Mouse (Mus musculus) hindbrain, embryonic 16.5 days (tissue): ENCODE data around the gene Rbm47. TPM values are rescaled to one million over a fixed set of nuclear protein-coding genes. Genes with fewer than 3 reads are reported as not detected.
"Not testable (repeated sequence)": the region's sequence is repeated elsewhere in the genome, so short reads cannot be mapped to it uniquely, and the experiment has no call there.

Experiments used
- ATAC-seq: fragments of 200-750 bp; cut with Nextera tagmentation; 2 replicates; pipeline ENCODE4 v1.8.0; 2017; ENCODE audit warnings: moderate TSS enrichment, moderate library complexity
- H3K27ac ChIP-seq: fragments of 300-500 bp; sonication (generic); 2 replicates; pipeline ENCODE4 v1.5.1; 2014; ENCODE audit warnings: low read depth, mild to moderate bottlenecking, control low read depth, low read length, moderate library complexity
- H3K27me3 ChIP-seq: fragments of 300-500 bp; sonication (generic); replicated peaks from 2 replicates; pipeline ENCODE4 v1.6.1; 2014; ENCODE audit warnings: low read length; ENCODE audit not compliant: control insufficient read depth, insufficient read depth
- H3K36me3 ChIP-seq: fragments of 300-500 bp; sonication (generic); 2 replicates; pipeline ENCODE4 v1.6.1; 2014; ENCODE audit warnings: mild to moderate bottlenecking, low read length, moderate library complexity, mixed read lengths; ENCODE audit not compliant: control insufficient read depth, insufficient read depth
- H3K4me1 ChIP-seq: fragments of 300-500 bp; sonication (generic); 2 replicates; pipeline ENCODE4 v1.6.1; 2014; ENCODE audit warnings: low read depth, low read length; ENCODE audit not compliant: control insufficient read depth, insufficient read depth
- H3K4me2 ChIP-seq: fragments of 300-500 bp; sonication (generic); 2 replicates; pipeline ENCODE4 v1.6.1; 2014; ENCODE audit warnings: mild to moderate bottlenecking, low read length, control low read depth, moderate library complexity
- H3K4me3 ChIP-seq: fragments of 300-500 bp; sonication (generic); 2 replicates; pipeline ENCODE4 v1.5.1; 2014; ENCODE audit warnings: mild to moderate bottlenecking, low read length, control low read depth, moderate library complexity
- H3K9ac ChIP-seq: fragments of 300-500 bp; sonication (generic); 2 replicates; pipeline ENCODE4 v1.6.1; 2014; ENCODE audit warnings: low read depth, mild to moderate bottlenecking, control low read depth, low read length, moderate library complexity
- H3K9me3 ChIP-seq: fragments of 300-500 bp; sonication (generic); 2 replicates; pipeline ENCODE4 v1.6.1; 2014; ENCODE audit warnings: mild to moderate bottlenecking, low read length, moderate library complexity; ENCODE audit not compliant: control insufficient read depth
- WGBS: fragments of 180-500 bp; shearing (Covaris S2); extraction: QIAGEN DNeasy Blood & Tissue Kit; methylation state at CpG from one replicate; pipeline ENCODE4 v1.1.7; 2014; 5-methylcytosine and 5-hydroxymethylcytosine counted together
- polyA plus RNA-seq: library from polyadenylated mRNA; unstranded; fragments of >200 nt; fragmentation: Nextera tagmentation; extraction: Ambion mirVana; gene quantifications from 2 replicates; pipeline ENCODE4 v1.2.1, GENCODE M21; 2015

Gene Rbm47
- polyA plus RNA-seq, 1 experiment from 2014 or later: 6.7 TPM

GRCm38 (mm10) chr5:66195323-66195722, 22.4 kb upstream of the Rbm47 start:
- H3K36me3 ChIP-seq: no peaks in the 10 kb centered on the region
- ATAC-seq: no peak
- no peak overlapping the region for H3K27ac ChIP-seq
- no peaks in the 10 kb centered on the region for H3K4me1 ChIP-seq
- H3K9ac ChIP-seq: no peak overlapping the region
- no peaks in the 10 kb centered on the region for H3K27me3 ChIP-seq
- no peaks in the 10 kb centered on the region for H3K9me3 ChIP-seq
- H3K4me3 ChIP-seq: no peak overlapping the region
- H3K4me2 ChIP-seq: no peak overlapping the region
- 87% methylated on average over 10 of the region's 10 CpGs for WGBS

- no peak overlapping the region for H3K9ac ChIP-seq
- no peaks in the 10 kb centered on the region for H3K4me1 ChIP-seq
- H3K27me3 ChIP-seq: no peaks in the 10 kb centered on the region
- H3K4me2 ChIP-seq: no peak overlapping the region
- no peaks in the 10 kb centered on the region for H3K9me3 ChIP-seq
- no peak overlapping the region for H3K27ac ChIP-seq
- no peak for ATAC-seq
- no peaks in the 10 kb centered on the region for H3K36me3 ChIP-seq
- 94% methylated on average over 11 of the region's 11 CpGs for WGBS
- H3K4me3 ChIP-seq: no peak overlapping the region
Observed at GRCm38 (mm10) chr5:66193218-66193846, 20.4 kb upstream of the Rbm47 start.

GRCm38 (mm10) chr5:66191185-66191503, 18.2 kb upstream of the Rbm47 start:
- no peaks in the 10 kb centered on the region for H3K27me3 ChIP-seq
- H3K4me1 ChIP-seq: no peaks in the 10 kb centered on the region
- WGBS: 85% methylated on average over 7 of the region's 7 CpGs
- no peak for ATAC-seq
- H3K4me3 ChIP-seq: no peak overlapping the region
- H3K9ac ChIP-seq: no peak overlapping the region
- H3K9me3 ChIP-seq: no peaks in the 10 kb centered on the region
- H3K4me2 ChIP-seq: no peak overlapping the region
- no peaks in the 10 kb centered on the region for H3K36me3 ChIP-seq
- H3K27ac ChIP-seq: no peak overlapping the region

GRCm38 (mm10) chr5:66190481-66191184, 17.7 kb upstream of the Rbm47 start:
- H3K4me1 ChIP-seq: no peaks in the 10 kb centered on the region
- WGBS: 87% methylated on average over 16 of the region's 16 CpGs
- H3K9me3 ChIP-seq: no peaks in the 10 kb centered on the region
- H3K27ac ChIP-seq: no peak overlapping the region
- ATAC-seq: no peak
- H3K4me2 ChIP-seq: no peak overlapping the region
- no peaks in the 10 kb centered on the region for H3K27me3 ChIP-seq
- no peak overlapping the region for H3K9ac ChIP-seq
- no peaks in the 10 kb centered on the region for H3K36me3 ChIP-seq
- H3K4me3 ChIP-seq: no peak overlapping the region

GRCm38 (mm10) chr5:66188591-66188990, 15.7 kb upstream of the Rbm47 start:
- not testable (repeated sequence) for H3K27ac ChIP-seq, H3K9ac ChIP-seq, H3K36me3 ChIP-seq, H3K4me2 ChIP-seq, H3K27me3 ChIP-seq, ATAC-seq, H3K9me3 ChIP-seq, H3K4me1 ChIP-seq, H3K4me3 ChIP-seq
- whole genome bisulfite sequencing: 88% methylated on average over 5 of the region's 7 CpGs

- ATAC-seq: no peak
- no peak overlapping the region for H3K27ac ChIP-seq
- 76% methylated on average over 3 of the region's 3 CpGs for WGBS
Observed at GRCm38 (mm10) chr5:66182156-66182555, 9.2 kb upstream of the Rbm47 start.

GRCm38 (mm10) chr5:66174160-66174837, 1.4 kb upstream of the Rbm47 start:
- Histone ChIP-seq H3K27ac (0 out of 2 replicates have a peak overlapping the region, but pooled peaks have one; percentile 4), H3K4me2 (peak overlapping the region; percentile 16; the same call in 1 of the 2 replicates), H3K9me3 (no peaks in the 10 kb centered on the region), H3K27me3 (no peaks in the 10 kb centered on the region), H3K36me3 (no peaks in the 10 kb centered on the region), H3K9ac (no peak overlapping the region), H3K4me3 (no peak overlapping the region), H3K4me1 (no peaks in the 10 kb centered on the region)
- ATAC-seq: peak; percentile 70
- WGBS: 49% methylated on average over 23 of the region's 23 CpGs

More at GRCm38 (mm10) chr5:66182156-66182555, 9.2 kb upstream of the Rbm47 start:
- H3K4me2 ChIP-seq: no peak overlapping the region
- H3K27me3 ChIP-seq: no peaks in the 10 kb centered on the region
- H3K36me3 ChIP-seq: no peaks in the 10 kb centered on the region
- no peak overlapping the region for H3K9ac ChIP-seq
- no peak overlapping the region for H3K4me3 ChIP-seq
- H3K4me1 ChIP-seq: no peaks in the 10 kb centered on the region
- no peaks in the 10 kb centered on the region for H3K9me3 ChIP-seq

GRCm38 (mm10) chr5:66170591-66170990, 2.3 kb downstream of the Rbm47 start:
- 87% methylated on average over 9 of the region's 9 CpGs for WGBS
- Histone ChIP-seq H3K27me3 (no peaks in the 10 kb centered on the region), H3K36me3 (no peaks in the 10 kb centered on the region), H3K4me2 (no peak overlapping the region), H3K4me1 (no peaks in the 10 kb centered on the region), H3K9ac (no peak overlapping the region), H3K9me3 (no peaks in the 10 kb centered on the region), H3K4me3 (no peak overlapping the region), H3K27ac (no peak overlapping the region)
- ATAC-seq: no peak

- Histone ChIP-seq H3K9me3 (no peaks in the 10 kb centered on the region), H3K36me3 (no peaks in the 10 kb centered on the region), H3K4me3 (no peak overlapping the region), H3K27me3 (no peaks in the 10 kb centered on the region), H3K4me1 (no peaks in the 10 kb centered on the region), H3K27ac (no peak overlapping the region), H3K4me2 (no peak overlapping the region), H3K9ac (no peak overlapping the region)
- 93% methylated on average over 2 of the region's 2 CpGs for WGBS
- ATAC-seq: no peak
Observed at GRCm38 (mm10) chr5:66169099-66169485, 3.8 kb downstream of the Rbm47 start.
